Mouse (Mus musculus): ENCODE data around the gene Hoxa7. TPM values are rescaled to one million over a fixed set of nuclear protein-coding genes. Genes with fewer than 3 reads are reported as not detected.

Hoxa7 gene
- total RNA-seq, 4 experiments from 2014 or later: not detected

DNA sequence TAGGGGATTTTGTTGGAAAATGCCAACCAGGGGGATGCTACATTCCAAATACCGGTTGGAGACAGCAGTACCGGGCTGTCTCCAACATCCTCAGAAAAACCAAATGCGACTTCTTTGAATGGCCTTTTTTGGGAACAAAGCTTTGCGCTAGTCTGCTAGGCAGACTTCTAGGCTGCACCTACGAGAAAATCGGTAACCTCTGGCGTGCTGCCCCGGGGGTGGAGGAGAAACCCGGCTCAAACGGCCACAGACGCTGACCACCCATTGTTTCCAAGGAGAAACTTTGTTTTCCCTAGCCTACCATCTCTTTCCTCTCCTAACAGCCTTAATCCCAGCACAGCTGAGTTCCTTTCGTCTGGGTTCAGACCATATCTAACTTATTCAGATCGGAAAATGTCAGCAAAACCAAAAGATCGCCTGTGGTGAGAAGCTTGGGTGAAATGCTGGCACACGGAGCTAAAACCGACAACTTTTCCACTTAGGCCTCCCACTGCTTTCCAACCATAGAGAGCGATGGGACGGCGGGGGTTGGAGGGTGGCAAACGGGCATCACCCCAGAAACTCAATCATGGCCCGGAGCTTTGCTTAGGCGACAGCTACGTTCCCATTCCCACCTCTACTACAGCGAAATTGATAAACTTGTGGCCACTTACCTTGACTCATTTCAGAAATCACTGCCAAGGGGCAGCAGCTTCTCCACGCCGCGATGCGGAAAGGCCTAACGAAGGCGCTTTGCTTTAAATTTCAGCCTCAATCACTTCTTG, 18.2 kb upstream of the Hoxa7 start:
- DNase-seq (ENCODE audit: low spot score in 2 of 2): no peak

DNA sequence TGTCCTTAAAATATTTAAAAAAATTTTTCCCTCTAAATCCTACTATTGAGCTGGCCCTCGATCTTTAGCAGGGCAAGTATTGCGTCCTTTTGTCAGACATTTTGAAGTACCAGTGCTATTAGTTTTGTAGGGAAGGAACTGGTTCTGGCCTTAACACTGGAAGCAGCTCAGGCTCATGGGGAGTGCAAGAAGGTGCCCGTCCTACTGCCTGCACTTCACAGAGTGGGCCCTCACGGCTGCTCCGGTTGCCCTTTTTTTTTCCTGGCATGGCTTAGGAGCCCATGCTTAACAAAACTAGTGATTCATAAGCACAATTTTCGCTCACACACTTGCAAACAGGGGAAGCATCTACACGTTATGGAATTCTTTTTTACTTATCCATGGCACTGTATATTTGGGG, 17.3 kb upstream of the Hoxa7 start:
- DNase-seq (ENCODE audit: low spot score in 2 of 2): no peak

DNA sequence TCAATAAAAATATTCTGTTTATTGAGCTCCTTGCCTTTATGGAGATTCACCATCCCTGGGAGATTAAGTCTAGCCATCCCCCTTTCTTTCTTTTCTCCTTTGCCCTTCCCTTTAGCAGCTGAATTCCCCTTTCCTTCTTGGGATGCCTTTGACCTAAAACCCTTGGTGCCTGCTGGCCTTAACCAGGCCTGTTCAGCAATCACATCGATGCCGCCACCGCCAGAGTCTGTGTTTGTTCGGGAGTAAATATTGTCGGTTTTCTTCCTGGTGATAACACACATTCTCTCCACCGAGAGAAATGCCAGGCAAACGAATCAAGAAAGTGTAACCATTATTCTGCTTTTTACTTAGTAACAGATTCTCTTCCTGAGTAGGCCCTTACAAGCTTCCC, 16.5 kb upstream of the Hoxa7 start:
- no peak for DNase-seq (ENCODE audit: low spot score in 2 of 2)

DNA sequence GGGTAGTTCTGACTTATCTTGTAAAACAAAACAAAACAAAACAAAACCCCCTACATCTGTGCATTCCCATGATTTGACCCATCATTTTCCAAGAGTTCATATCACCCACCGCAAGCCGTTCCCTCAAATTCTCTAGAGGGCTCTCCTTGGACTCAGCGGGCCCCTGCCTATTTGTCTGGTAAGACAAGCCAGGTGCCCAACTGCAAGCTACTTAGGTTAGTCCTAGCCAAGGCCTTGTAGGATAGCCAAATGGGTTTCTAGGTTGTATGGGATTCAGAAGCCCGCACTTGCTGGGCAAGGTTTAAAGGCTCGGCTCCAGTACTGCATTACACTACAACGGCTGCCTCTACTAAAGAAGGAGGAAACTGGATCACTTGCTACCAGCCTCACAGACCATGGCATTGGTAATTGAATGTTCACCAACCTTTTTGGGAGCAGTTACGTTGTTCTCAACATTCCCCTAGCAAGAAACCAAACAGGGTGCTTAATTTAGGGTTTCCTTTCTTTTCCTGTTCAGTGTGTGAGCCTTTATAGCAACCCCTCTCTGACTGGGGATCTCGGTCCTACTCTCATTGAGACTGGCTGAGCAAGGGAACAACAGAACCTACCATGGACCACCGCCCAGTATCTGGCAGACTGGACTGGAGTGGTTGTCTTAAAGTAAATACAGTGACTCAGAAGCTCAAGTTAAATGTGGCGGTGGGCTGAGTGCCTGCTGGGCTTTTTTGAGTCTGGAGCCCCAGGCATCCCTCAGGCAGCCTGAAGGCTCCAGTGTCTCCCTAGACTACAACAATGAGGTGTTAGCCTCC, 15.9 kb upstream of the Hoxa7 start:
- no peak for DNase-seq (ENCODE audit: low spot score in 2 of 2)

DNA sequence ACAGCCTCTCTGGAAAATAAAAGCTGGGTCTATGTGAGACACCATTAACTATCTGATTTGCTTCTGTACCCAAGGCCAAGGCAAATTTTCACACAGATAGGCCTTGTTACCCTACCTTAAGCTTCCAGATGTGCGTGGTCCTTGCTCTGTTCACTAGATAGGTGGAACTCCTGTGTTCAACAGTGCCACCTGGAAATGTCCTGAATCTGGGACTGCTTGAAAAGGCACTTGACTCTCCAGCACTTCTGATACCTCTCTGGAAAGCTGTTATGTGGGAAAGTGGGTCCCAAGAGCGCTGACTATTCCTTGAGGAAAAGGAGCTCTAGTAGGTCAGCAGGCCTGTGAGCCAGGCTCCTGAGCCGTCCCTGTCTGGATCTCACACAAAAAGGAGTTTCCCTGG, 15.2 kb upstream of the Hoxa7 start:
- no peak for DNase-seq (ENCODE audit: low spot score in 2 of 2)

DNA sequence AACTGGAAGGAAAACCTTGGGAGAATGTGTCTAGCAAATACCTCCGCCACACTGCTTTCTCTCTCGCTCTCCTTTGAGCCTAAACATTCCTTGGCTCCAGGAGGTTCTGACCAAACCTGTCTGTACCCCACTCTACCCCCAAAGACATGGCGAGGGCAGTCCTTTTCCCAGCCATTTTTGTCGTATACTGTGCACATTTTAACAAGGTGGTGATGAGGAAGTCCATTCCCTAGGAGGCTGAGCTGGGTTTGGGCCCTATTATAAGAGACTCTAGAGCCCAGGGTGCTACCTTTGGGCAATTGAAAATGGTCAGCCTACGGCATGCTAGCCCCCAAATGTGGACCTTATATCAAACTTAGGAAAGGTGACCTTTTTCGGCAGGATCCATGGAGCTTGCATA, 14.2 kb upstream of the Hoxa7 start:
- no peak for DNase-seq (ENCODE audit: low spot score in 2 of 2)

DNA sequence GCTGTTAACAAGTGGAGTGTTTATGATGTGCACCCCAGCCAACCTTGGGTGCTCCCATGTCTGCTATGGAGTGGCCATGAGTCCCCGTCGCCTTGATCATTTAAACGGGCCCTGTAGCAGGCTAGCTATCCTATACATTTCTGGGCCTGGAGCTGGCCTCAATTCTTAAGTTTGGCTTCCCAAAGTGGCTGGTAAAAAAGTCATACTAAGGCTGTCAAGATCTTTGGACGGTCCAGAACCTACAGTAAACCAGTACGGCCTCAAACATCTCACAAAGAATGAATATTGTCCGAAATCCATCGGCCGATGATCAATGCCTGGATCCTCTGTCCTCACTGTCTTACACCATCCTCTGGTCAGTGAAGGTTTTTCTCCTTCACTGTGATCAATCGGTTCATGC, 13.6 kb upstream of the Hoxa7 start:
- no peak for DNase-seq (ENCODE audit: low spot score in 2 of 2)

DNA sequence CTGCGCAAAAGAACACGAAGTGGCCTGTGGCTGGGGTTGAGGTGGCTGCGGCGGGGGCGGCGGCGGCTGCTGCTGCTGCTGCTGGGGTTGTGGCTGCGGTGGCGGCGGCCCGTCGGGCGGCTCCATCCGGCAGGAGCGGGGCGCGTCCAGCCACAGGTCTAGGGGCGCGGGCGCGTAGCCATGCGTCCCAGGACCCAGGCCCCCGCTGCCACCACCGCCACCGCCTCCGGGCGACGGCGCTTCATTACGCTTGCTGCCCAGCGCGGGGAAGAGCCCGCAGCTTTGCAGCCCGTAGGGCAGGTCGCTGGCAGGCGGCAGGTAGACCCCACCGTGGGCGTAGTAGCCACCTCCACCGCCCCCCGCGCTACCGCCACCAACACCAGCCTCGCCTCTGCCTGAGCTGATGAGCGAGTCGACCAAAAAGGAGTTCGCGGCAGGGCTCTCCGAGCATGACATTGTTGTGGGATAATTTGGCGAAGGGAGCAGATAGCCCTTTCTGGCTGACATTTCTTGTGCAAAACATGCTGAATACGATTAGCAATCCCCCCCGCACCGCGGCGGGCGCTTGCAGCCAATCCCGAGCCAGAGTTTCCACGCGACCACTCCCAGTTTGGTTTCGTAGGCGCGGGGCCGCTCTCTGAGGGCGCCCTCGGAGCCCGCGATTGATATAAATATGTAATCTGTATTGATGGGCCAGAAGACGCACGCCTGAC, 12.9 kb upstream of the Hoxa7 start:
- DNase-seq (ENCODE audit: low spot score in 2 of 2): no peak

DNA sequence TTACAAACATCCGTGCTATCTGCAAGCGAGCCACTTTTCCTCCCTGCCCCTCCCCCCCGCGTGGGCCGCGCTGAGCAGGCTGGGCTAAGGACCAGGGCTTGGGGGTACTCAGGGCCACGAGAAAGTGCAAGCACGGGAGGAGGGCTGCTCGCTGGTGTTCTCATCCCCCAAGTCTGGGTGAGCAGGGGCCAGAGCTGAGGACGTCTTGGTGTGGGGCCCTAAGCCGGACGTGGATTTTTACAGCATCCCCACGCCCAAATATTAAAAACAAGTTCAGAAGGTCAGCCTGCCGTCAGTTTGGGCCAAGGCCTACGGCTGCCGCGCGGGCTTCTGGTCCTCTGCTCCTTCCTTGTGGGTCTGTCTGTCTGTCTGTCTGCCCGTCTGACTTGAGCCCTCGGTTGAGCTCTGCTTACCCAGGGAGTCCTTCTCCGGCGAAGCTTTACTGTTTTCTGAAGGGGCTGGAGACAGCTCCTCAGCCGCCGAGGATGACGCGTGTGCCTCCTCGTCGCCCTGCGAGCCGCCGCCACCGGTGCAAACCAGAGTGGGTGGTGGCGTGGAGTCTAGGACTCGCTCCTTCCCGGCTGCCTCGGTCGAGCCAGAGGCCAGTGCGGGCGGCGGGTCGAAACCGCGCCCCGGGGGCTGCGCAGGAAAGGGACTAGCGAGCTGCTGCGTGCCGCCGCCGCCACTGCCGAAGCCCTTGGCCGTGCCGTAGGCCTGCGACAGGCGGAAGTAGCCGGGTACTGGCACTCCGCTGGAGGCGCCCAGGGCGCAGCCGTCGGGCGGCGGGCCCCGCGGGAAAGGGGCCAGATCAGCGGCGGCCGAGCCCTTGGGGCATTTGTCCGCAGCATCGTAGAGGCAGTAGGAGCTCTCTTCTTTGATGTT, 12.1 kb upstream of the Hoxa7 start:
- DNase-seq (ENCODE audit: low spot score in 2 of 2): no peak

DNA sequence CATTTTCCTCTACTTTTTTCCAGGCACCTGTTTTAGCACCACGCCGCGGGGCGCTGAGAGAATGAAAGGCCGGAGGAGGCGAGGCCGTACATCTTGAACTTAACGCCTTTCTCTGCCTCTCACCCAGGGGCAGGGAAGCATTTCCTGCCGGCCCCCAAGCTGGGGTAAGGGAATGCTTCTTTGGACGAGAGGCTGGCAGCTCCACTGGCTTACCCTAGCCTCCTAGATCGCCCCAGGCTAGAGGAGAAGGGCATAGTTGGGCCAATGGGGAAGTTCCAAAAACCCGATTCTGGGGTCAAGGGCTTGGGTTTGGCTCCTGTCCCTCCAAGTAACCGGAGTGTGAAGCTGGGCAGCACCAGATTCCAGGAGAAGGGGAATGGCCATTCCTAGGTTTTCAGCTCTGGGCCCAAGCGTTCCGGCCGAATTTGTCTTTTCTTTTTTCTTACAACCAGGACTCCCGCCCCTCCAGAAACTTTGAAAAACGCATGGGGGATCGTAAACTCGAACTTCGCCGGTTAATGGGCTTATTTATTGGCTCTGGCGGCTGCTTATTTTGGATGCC, 11.4 kb upstream of the Hoxa7 start:
- no peak for DNase-seq (ENCODE audit: low spot score in 2 of 2)

DNA sequence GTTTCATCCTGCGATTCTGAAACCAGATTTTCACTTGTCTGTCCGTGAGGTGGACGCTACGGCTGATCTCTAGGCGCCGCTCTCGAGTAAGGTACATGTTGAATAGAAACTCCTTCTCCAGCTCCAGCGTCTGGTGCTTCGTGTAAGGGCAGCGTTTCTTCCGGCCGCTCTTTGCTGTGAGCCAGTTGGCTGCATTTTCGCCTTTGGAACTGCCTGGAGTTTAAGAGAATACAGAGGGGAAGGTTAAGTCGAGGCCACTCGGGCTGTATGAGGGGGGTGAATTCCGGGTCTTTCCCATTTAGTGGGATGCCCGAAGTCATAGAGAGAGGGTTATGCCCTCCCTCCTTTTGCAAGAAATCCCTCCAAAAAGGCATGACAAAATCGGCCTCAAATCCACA, 10.9 kb upstream of the Hoxa7 start:
- DNase-seq (ENCODE audit: low spot score in 2 of 2): no peak

DNA sequence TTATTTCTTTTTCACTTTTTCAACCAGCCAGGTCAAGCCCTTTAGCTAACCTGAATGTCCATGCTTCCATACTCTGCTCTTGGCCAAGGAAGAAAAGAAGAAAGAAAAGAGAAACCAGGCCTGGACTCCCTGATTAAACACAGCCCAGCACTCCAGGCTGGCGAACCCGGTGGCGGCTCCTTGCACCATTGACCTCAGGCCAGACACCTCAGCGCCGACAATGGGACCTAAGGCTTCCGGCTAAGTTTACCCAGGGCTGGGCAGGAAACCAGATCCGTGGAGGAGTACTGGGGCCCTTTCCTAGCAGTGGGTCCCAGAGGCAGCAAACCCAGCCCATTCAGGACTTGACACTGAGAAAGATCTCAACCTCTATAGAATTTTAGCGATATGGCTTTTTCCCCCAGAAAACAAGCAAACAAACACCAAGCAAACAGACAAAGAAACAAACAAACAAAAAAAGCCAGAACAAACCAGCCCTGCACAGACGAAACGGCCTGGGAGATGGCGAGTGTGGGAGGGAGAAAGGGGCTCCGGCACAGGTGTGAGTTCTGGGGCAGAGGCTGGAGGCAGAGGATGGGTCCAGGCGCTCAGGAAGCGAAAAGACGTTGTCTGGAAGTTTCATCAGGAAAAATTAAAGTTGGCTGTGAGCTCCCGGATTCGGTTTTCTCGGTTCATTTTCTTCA, 10.4 kb upstream of the Hoxa7 start:
- no peak for DNase-seq (ENCODE audit: low spot score in 2 of 2)

DNA sequence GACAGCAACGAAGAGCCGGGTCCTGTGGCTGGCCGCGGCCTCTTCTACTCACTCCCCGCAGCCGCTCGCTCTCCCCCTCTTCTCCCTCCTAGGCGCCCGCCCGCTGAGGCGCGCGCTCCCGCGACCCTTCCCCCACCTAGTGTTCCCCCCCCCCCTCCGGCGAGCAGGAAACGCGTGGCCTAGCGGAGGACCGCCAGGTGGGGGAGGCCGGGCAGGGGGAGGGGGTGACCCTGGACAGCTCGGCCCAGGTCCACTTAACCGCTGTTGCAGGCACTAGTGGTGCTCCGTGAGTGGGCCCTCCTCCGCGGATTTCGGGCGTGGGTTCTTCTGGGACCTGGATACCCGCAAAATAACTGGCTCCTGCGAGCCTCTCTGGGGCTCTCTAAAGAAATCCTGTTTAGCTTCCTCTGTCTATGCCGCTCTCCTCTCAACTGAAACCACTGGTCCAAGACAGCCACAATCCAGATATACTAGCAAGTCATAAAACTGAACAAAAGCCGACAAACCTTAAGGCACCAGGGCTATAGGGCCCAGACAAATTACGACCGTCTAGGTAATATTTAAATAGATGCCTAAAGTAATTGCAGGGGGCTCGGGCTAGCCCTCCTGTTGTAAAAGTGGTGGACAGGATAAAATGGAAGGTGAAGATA, 9.0 kb upstream of the Hoxa7 start, which contains the start of gene Hoxa9:
Hoxa9 (minus strand) TSS at position 574 of the 650 bp plus-strand sequence.
- no peak for DNase-seq (ENCODE audit: low spot score in 2 of 2)

DNA sequence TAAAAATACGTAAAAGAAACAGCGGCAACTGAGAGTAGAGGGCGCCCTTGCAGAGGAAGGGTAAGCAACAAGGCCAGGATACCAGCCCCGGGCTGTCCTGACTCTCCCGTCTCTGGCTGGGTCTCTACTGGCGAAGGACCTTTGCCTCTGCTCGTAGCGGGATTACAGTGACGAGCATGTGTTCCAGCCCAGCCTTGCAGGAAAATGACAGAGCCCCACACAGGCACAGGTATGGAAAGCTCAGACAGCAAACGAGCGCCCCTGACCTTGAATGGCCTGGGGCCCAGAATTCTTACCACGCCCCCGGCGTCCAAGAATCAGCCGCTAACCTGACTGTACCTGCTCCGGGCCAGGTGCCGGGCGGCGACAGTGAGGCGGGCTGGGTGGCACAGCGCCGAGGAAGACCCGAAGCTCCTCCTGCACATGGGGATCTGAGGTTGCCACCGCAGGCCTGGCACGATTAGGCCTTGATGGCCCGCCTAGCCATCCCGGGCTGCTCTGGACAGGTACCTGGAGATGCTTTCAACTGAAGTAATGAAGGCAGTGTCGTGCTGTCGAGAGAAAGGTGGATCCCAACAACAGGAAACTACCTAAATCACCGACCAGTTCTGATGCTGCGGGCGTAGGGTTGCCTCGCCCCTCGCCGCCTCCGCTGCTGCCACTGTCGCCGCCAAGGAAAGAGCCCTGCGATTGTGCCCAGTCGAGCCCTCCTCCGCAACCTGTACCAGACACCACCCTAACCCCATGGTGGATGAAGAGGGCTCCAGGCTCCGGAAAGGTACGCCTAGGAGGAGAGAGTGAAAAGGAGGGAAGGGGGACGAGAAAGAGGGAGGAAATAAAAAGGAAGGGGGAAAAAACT, 8.1 kb upstream of the Hoxa7 start:
- DNase-seq (ENCODE audit: low spot score in 2 of 2): no peak

DNA sequence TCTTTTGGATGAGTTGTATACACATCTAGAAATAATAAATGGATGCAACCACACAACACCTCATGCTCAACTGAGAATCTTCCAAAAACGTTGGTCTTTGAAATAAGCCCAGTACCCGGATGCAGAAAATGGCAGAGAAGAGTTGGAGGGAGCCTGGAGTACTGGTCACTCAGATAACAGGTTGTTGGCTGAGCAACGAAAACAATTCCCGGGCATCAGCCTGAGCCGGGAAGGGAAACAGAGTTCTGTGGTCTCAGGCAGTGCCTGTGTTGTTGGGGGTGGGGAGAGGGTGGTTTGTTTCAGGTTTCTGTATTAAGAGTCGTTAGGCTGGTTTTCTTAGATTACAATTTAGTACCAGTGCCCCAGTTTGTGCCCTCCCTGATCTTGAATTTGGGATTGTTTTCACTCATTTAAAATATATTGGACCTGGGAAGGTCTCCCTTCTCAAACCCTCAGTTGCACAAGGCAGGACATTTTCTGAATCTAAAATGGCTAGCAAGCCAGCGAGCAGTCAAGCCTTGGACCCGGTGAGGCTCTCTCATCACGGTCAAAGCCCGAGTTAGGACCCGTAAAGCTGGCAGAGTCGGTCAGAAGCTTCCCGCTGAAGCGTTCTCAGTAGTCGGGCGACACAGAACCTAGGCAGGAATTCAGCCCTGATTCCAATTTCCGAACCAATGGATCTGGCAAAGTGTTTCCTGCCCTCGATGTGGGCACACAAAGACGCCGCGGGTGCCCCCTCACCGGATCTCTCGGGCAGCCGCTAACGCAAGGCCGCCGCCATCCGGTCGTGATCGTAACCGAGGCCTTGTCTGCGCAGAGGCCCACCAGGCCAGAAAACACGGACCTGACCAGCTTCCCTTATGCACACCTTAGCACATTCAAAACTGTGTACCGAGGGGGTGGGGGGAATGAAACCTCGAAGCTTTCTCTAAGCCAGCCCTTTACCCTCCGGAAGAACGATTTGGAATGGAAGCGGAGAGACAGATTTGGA, 7.1 kb upstream of the Hoxa7 start:
- DNase-seq (ENCODE audit: low spot score in 2 of 2): no peak

DNA sequence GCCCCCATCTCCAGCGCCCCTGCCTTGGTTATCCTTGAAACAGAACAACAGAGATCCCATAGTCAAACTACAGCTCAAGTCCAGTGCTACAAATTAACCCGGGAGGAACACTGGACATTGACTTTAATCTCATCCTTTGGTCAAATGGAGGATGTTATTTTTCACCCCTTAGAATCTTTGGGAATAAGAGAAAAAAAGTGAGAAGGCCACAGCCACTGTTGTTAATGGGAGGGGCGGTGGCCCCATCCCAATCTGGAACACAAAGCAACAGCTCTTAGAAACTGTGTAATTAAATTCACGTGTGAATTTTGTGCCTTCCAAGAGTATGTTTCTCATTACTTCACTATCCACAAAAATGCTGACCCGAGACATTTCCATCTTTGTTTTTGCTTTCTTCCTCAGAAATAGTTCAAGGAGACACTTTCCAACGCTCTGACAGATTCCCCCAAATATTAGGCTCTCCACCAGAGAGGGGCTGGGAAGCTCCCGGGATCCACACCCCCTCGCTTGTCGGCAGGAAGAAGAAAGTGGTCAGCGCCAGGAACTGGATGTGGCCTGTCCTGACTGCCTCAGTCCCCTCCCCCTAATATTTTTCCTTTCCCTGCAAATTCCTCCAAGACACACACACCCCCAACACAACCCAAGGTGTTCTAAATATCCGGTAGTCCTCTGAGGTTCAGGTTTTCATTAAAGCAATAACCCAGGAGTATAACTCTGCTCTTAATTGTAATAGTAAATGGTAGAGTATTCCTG, 6.0 kb upstream of the Hoxa7 start:
- DNase-seq (ENCODE audit: low spot score in 2 of 2): no peak

Measured in layer of hippocampus, adult 8-10 months (tissue).